Mouse (Mus musculus) spleen, adult 2 months (tissue): ENCODE measurements around the gene Nav2. TPM values are rescaled to one million over a fixed set of nuclear protein-coding genes. Genes with fewer than 3 reads are reported as not detected.
A peak's percentile ranks its signal among the peaks of the same experiment; 100 is the strongest.

Experiments used
- DNase-seq, 2 experiments: peaks; one replicate each; pipeline versions ENCODE4 v3.0.0 to v3.0.0-alpha.2; 2012 to 2021; ENCODE audit warnings: low spot score in 2 of 2, low read depth in 1 of 2
- H3K27ac ChIP-seq: fragments of 200-500 bp; 2 replicates; pipeline ENCODE4 v1.5.1; 2012; ENCODE audit warnings: low read length, inconsistent platforms; ENCODE audit not compliant: insufficient read depth
- H3K27me3 ChIP-seq: fragments of 200-500 bp; 2 replicates; pipeline ENCODE4 v1.6.1; 2012; ENCODE audit warnings: mild to moderate bottlenecking, moderate library complexity, low read length, inconsistent platforms; ENCODE audit not compliant: control insufficient read depth, insufficient read depth
- H3K36me3 ChIP-seq: fragments of 200-500 bp; 2 replicates; pipeline ENCODE4 v1.6.1; 2012; ENCODE audit warnings: mild to moderate bottlenecking, low read length, inconsistent platforms; ENCODE audit not compliant: control insufficient read depth, insufficient read depth
- H3K4me1 ChIP-seq: fragments of 200-500 bp; 2 replicates; pipeline ENCODE4 v1.6.1; 2011; ENCODE audit warnings: inconsistent platforms; ENCODE audit not compliant: control insufficient read depth, insufficient read depth, insufficient read length
- H3K4me3 ChIP-seq: fragments of 200-500 bp; 2 replicates; pipeline ENCODE4 v1.5.1; 2011; ENCODE audit warnings: mild to moderate bottlenecking, inconsistent platforms; ENCODE audit not compliant: insufficient read depth, insufficient read length; ENCODE audit errors: extremely low read depth
- CTCF ChIP-seq: fragments of 200-500 bp; IDR thresholded peaks from 2 replicates; pipeline ENCODE4 v1.5.1; 2011; ENCODE audit warnings: mild to moderate bottlenecking, inconsistent platforms; ENCODE audit not compliant: insufficient read depth, insufficient read length, insufficient replicate concordance; ENCODE audit errors: extremely low read depth
- POLR2A ChIP-seq: fragments of 200-500 bp; IDR thresholded peaks from 2 replicates; pipeline ENCODE4 v1.6.1; 2011; ENCODE audit warnings: low read depth, low read length, inconsistent platforms
- WGBS: fragments of 180-500 bp; shearing (Covaris S2); methylation state at CpG from one replicate; pipeline ENCODE4 v1.1.7; 2018; 5-methylcytosine and 5-hydroxymethylcytosine counted together
- polyA plus RNA-seq: library from polyadenylated mRNA; depleted of rRNA; stranded (reverse); fragments of >200 nt; gene quantifications from 2 replicates; pipeline ENCODE4 v1.2.3, GENCODE M21; 2012

Gene Nav2
- polyA plus RNA-seq, 1 experiment = 3.5 TPM

GRCm38 (mm10) chr7:48867576-48867975 is 40.9 kb upstream of the Nav2 start:
- no peak overlapping the region for H3K27ac ChIP-seq
- peaks cover 2% of the 10 kb centered on the region; the same call in 1 of the 2 replicates for H3K36me3 ChIP-seq
- no peak for DNase-seq
- 0 out of 2 replicates have a peak, but pooled peaks cover 1% of the 10 kb centered on the region for H3K4me1 ChIP-seq
- 83% methylated on average over 18 of the region's 18 CpGs for WGBS
- TF ChIP-seq POLR2A = no peak
- TF ChIP-seq CTCF = no peak
- H3K27me3 ChIP-seq = no peaks in the 10 kb centered on the region
- H3K4me3 ChIP-seq = no peak overlapping the region

- Histone ChIP-seq H3K27ac (no peak overlapping the region), H3K4me3 (no peak overlapping the region), H3K27me3 (no peaks in the 10 kb centered on the region), H3K36me3 (peaks cover 2% of the 10 kb centered on the region; the same call in 1 of the 2 replicates), H3K4me1 (0 out of 2 replicates have a peak, but pooled peaks cover 1% of the 10 kb centered on the region)
- no peak for DNase-seq
- TF ChIP-seq CTCF (no peak), POLR2A (no peak)
- whole genome bisulfite sequencing = 94% methylated on average over 6 of the region's 6 CpGs
These were observed 38.4 kb upstream of the Nav2 start for GRCm38 (mm10) chr7:48870144-48870543.

- H3K4me3 ChIP-seq = no peak overlapping the region
- WGBS = 95% methylated on average over 21 of the region's 21 CpGs
- no peak for DNase-seq
These were observed 37.8 kb upstream of the Nav2 start for GRCm38 (mm10) chr7:48870579-48871180.

GRCm38 (mm10) chr7:48871292-48871691 is 37.2 kb upstream of the Nav2 start:
- no peak overlapping the region for H3K4me3 ChIP-seq
- no peak overlapping the region for H3K27ac ChIP-seq
- WGBS = 86% methylated on average over 11 of the region's 11 CpGs
- no peak for TF ChIP-seq CTCF
- TF ChIP-seq POLR2A = no peak
- DNase-seq = no peak
- H3K36me3 ChIP-seq = peaks cover 2% of the 10 kb centered on the region; the same call in 1 of the 2 replicates
- H3K27me3 ChIP-seq = no peaks in the 10 kb centered on the region
- no peaks in the 10 kb centered on the region for H3K4me1 ChIP-seq

More at GRCm38 (mm10) chr7:48870579-48871180, 37.8 kb upstream of the Nav2 start:
- no peak overlapping the region for H3K27ac ChIP-seq
- no peaks in the 10 kb centered on the region for H3K27me3 ChIP-seq
- H3K36me3 ChIP-seq = peaks cover 2% of the 10 kb centered on the region; the same call in 1 of the 2 replicates
- TF ChIP-seq POLR2A (no peak), CTCF (no peak)
- 0 out of 2 replicates have a peak, but pooled peaks cover 1% of the 10 kb centered on the region for H3K4me1 ChIP-seq

GRCm38 (mm10) chr7:48875096-48875495 is 33.4 kb upstream of the Nav2 start:
- Histone ChIP-seq H3K4me1 (no peaks in the 10 kb centered on the region), H3K27me3 (no peaks in the 10 kb centered on the region), H3K36me3 (no peaks in the 10 kb centered on the region; the same call in 1 of the 2 replicates), H3K4me3 (no peak overlapping the region), H3K27ac (no peak overlapping the region)
- TF ChIP-seq POLR2A (no peak), CTCF (no peak)
- DNase-seq = no peak
- 97% methylated on average over 14 of the region's 14 CpGs for WGBS

- peaks cover 4% of the 10 kb centered on the region; the same call in 1 of the 2 replicates for H3K27me3 ChIP-seq
- no peaks in the 10 kb centered on the region for H3K36me3 ChIP-seq
- no peak overlapping the region for H3K4me3 ChIP-seq
- WGBS = 73% methylated on average over 4 of the region's 4 CpGs
- DNase-seq = peak in 1 of 2 experiments; percentile 22
- H3K4me1 ChIP-seq = no peaks in the 10 kb centered on the region; the same call in 1 of the 2 replicates
- TF ChIP-seq POLR2A = no peak
- TF ChIP-seq CTCF = peak; percentile 19; the same call in 1 of the 2 replicates
- no peak overlapping the region for H3K27ac ChIP-seq
These were observed 32.0 kb upstream of the Nav2 start for GRCm38 (mm10) chr7:48876526-48876925.

- no peaks in the 10 kb centered on the region for H3K36me3 ChIP-seq
These were observed 30.6 kb upstream of the Nav2 start for GRCm38 (mm10) chr7:48877786-48878390.

More at GRCm38 (mm10) chr7:48877786-48878390, 30.6 kb upstream of the Nav2 start:
- no peak overlapping the region for H3K4me3 ChIP-seq
- no peak for DNase-seq
- no peak overlapping the region for H3K27ac ChIP-seq
- TF ChIP-seq POLR2A = no peak
- TF ChIP-seq CTCF = no peak
- peaks cover 5% of the 10 kb centered on the region; the same call in 1 of the 2 replicates for H3K27me3 ChIP-seq
- 93% methylated on average over 15 of the region's 15 CpGs for WGBS
- peaks cover 4% of the 10 kb centered on the region for H3K4me1 ChIP-seq
